Mouse (Mus musculus) small intestine, adult 2 months (tissue): ENCODE measurements around the gene S1pr1. TPM values are rescaled to one million over a fixed set of nuclear protein-coding genes. Genes with fewer than 3 reads are reported as not detected.

Source experiments
- H3K27ac ChIP-seq: fragments of 200-500 bp; 2 replicates; pipeline ENCODE4 v1.5.1; 2012; ENCODE audit warnings: low read depth, low read length, control low read depth, inconsistent platforms; ENCODE audit not compliant: insufficient read depth
- H3K27me3 ChIP-seq: fragments of 200-500 bp; 2 replicates; pipeline ENCODE4 v1.6.1; 2012; ENCODE audit warnings: mild to moderate bottlenecking, moderate library complexity, low read length, inconsistent platforms; ENCODE audit not compliant: control insufficient read depth, insufficient read depth
- H3K36me3 ChIP-seq: fragments of 200-500 bp; 2 replicates; pipeline ENCODE4 v1.6.1; 2012; ENCODE audit warnings: mild to moderate bottlenecking, low read length, control low read depth, inconsistent platforms; ENCODE audit not compliant: control insufficient read depth, insufficient read depth
- H3K4me1 ChIP-seq: fragments of 200-500 bp; 2 replicates; pipeline ENCODE4 v1.6.1; 2012; ENCODE audit warnings: low read length, inconsistent platforms, mixed read lengths; ENCODE audit not compliant: control insufficient read depth, insufficient read depth, insufficient read length
- H3K4me3 ChIP-seq: fragments of 200-500 bp; 2 replicates; pipeline ENCODE4 v1.5.1; 2012; ENCODE audit warnings: low read depth, mild to moderate bottlenecking, control low read depth, inconsistent platforms, low read length, moderate library complexity
- CTCF ChIP-seq: fragments of 200-500 bp; IDR thresholded peaks from 2 replicates; pipeline ENCODE4 v1.5.1; 2012; ENCODE audit warnings: low read depth, mild to moderate bottlenecking, control low read depth, inconsistent platforms, low read length, moderate library complexity, mixed read lengths; ENCODE audit not compliant: insufficient replicate concordance, insufficient read length; ENCODE audit errors: extremely low read depth
- POLR2A ChIP-seq: fragments of 200-500 bp; IDR thresholded peaks from 2 replicates; pipeline ENCODE4 v1.6.1; 2012; ENCODE audit warnings: low read depth, mild to moderate bottlenecking, control low read depth, inconsistent platforms, low read length, moderate library complexity
- WGBS: fragments of 180-500 bp; shearing (Covaris S2); methylation state at CpG from one replicate; pipeline ENCODE4 v1.1.7; 2018; 5-methylcytosine and 5-hydroxymethylcytosine counted together
- polyA plus RNA-seq: library from polyadenylated mRNA; depleted of rRNA; stranded (reverse); fragments of >200 nt; gene quantifications from 2 replicates; pipeline ENCODE4 v1.2.3, GENCODE M21; 2012

The S1pr1 gene
- polyA plus RNA-seq, 1 experiment: 13.5 TPM

DNA sequence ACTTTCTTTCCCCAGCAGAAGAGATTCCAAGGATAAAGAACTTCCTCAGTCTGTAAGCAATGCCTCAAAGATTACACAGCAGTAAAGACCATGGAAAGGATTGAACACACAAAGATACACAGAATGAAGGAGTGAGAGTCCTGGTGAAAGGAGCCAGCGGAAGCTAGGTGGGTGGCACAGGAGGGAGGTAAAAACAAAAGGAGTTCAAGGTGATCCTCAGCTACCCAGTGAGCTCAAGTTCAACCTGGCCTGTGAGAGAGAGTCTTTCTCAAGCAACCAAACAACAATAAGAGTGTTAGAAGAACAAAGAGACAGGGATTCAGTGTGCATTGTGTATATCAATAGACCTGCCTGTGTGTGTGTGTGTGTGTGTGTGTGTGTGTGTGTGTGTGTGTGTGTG is 25.0 kb downstream of the S1pr1 start:
- Histone ChIP-seq H3K27me3 (no peaks in the 10 kb centered on the region), H3K36me3 (no peaks in the 10 kb centered on the region), H3K4me3 (no peak overlapping the region), H3K4me1 (no peaks in the 10 kb centered on the region), H3K27ac (no peak overlapping the region; the same call in 1 of the 2 replicates)
- 82% methylated on average over 1 of the region's 1 CpGs for WGBS
- TF ChIP-seq POLR2A (no peak), CTCF (no peak)

DNA sequence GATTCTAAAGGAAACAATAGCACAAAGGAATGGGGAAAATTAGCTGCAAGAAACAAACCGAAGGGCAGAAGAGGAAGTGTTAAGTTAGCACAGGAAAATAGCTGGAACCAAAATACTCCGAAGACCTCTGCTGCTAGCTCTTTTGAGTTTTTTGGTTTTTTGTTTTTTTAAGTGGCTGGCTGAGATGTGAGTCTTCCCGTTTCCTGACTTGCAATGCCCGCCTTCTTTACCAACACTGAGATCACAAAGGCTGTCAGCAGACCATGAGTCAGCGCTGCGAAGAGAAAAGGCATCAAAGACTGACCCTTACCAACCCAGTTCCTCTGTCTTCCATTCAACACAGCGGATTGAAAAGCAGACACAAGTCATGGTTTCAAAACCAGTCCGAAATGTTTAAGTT is 25.5 kb downstream of the S1pr1 start:
- Histone ChIP-seq H3K4me3 (no peak overlapping the region), H3K27me3 (no peaks in the 10 kb centered on the region), H3K27ac (no peak overlapping the region), H3K36me3 (no peaks in the 10 kb centered on the region), H3K4me1 (no peaks in the 10 kb centered on the region)
- WGBS: 44% methylated on average over 8 of the region's 8 CpGs
- no peak for TF ChIP-seq CTCF
- TF ChIP-seq POLR2A: no peak

DNA sequence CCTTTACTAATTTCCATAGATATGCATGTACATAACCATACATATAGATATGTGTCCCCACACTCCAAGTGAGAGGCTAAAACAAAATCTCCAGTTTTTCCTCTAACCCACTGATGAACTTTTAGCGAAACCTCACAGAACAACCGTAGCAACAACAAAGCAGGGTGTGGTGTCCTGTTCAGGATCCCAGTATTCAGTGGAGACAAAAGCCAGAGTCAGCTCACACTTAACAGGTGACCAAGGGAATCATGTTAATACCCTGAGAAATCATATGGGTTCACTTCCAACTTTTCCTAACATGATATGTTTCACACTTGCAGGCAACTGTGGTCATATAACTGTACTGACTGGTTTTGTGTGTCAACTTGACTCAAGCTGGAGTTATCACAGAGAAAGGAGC is 27.1 kb downstream of the S1pr1 start:
- Histone ChIP-seq H3K4me3 (no peak overlapping the region), H3K27me3 (no peaks in the 10 kb centered on the region), H3K4me1 (no peaks in the 10 kb centered on the region), H3K27ac (no peak overlapping the region), H3K36me3 (no peaks in the 10 kb centered on the region)
- no peak for TF ChIP-seq CTCF
- TF ChIP-seq POLR2A: no peak
- WGBS: 92% methylated on average over 2 of the region's 2 CpGs

DNA sequence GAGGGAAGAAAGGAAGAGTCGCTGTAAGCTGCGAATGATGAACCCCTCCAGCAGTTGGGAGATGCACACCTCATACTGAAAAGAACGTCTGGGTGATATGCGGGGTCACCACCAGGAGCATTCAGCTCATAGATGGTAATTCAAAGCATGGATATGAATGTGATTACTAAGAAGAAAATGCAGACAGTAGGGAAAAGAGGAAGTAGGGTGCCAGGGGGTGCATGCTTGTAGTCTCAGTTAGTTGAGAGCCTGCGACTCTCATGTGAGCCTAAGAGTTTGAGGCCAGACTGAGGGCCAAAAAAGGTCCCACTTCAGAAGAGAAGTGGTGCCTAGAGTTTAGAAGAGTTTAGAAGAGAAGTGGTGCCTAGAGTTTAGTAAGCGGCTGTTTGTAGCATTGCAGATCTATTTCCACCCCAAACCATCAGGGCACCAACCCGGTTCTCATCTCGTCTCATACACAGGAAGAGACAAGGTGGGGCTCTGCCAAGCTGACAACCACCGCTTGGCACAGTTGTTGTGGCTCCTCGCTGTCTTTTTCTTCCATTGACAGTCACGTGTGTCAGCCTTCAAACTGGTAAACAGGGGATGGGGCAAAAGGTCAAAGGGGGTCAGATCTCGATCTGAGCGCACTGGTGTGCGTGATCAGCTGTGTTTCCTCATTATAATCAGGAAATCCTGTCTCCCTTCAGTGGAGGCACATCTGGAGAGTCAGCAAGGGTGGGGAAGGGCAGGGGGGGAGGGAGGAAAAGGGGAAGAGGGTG is 32.4 kb downstream of the S1pr1 start:
- no peaks in the 10 kb centered on the region for H3K4me1 ChIP-seq
- peak overlapping the region; percentile 59 for H3K27ac ChIP-seq
- TF ChIP-seq CTCF (no peak), POLR2A (no peak)
- H3K4me3 ChIP-seq: no peak overlapping the region
- WGBS: 60% methylated on average over 14 of the region's 14 CpGs
- no peaks in the 10 kb centered on the region for H3K36me3 ChIP-seq
- no peaks in the 10 kb centered on the region for H3K27me3 ChIP-seq

DNA sequence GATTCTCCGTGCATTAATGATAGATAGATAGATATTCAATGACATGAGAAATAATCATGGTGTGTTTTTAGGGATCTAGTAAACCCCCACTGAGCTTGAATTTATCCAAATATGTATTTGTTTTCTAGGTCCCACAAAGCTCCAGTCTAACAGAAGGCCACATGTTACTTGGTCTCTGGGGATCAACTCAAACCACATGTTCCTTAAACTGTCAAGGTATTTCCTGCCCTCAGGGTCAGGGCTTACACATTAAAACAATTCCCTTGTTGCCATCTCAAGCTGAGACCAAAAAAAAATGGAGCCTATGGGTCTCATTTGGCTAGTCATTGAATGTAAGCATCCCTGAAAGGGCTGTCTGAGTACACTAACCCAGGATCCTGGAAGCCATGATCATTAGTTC is 33.7 kb downstream of the S1pr1 start:
- Histone ChIP-seq H3K27ac (no peak overlapping the region), H3K4me3 (no peak overlapping the region), H3K36me3 (no peaks in the 10 kb centered on the region), H3K27me3 (no peaks in the 10 kb centered on the region), H3K4me1 (no peaks in the 10 kb centered on the region)
- WGBS: 87% methylated on average over 1 of the region's 1 CpGs
- TF ChIP-seq CTCF (no peak), POLR2A (no peak)

DNA sequence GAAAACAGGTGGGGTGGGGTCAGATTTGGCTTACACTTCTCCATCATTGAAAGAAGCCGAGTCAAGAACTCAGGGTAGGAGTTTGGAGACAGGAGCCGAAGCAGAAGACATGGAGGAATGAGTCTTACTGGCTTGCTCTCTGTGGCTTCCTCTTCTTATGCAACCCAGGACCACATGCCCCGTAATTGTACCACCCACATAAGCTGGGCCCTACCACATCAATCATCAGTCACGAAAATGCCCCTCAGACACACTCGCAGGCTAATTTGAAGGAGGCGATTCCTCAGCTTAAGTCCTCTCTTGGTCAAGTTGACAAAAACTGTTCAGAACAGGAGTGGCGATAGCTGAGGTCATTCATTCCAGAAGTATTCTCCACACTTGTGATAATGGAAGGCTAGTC is 35.9 kb downstream of the S1pr1 start:
- Histone ChIP-seq H3K27me3 (no peaks in the 10 kb centered on the region), H3K4me3 (no peak overlapping the region), H3K27ac (no peak overlapping the region), H3K4me1 (no peaks in the 10 kb centered on the region), H3K36me3 (no peaks in the 10 kb centered on the region)
- TF ChIP-seq POLR2A (no peak), CTCF (no peak)
- WGBS: 77% methylated on average over 7 of the region's 7 CpGs

DNA sequence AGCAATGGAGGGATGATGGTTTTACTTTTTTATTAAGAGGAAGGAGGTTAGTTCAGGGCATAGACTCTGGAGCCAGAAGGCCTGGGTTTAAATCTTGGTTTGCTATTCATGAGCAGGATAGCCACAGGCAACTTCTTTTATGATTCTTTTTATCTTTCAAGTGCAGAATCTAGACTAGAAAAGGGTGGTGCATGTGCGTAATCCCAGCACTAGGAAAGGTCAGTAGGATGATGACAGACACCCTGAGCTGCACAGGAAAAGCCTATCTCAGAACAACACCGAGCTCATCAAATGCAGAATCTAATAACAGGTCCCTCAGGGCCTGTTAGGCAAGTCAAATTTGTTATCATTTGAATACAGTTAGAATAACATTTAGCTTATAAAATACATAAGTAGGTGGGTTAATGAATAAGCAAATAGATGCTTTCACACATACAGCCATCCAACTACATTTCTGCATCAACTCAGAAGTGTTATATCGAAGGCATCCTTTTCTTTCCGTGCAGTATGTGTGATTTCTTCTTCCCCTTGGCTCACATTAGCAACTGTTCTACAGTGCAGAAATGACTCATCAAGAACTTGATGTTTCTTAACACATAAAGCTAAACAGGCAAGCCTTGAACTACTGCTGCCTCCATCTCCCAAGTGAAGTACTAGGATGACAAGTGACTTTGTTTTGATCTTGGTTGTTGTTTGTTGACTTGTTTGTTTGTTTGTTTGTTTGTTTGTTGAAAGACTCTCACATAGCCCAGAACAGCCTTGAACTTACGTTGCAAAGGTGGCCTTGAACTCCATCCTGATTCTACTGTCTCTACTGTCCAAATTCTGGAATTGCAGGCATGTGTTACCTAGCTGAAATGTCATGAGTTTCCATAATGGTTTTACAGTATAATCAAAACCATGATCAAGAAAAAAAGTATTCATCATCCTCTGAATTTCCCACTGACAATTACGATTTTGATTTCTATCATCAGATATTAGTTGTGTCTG is 39.0 kb downstream of the S1pr1 start:
- H3K4me1 ChIP-seq: no peaks in the 10 kb centered on the region
- 76% methylated on average over 6 of the region's 6 CpGs for WGBS
- TF ChIP-seq POLR2A (no peak), CTCF (no peak)

More for the DNA sequence above, 39.0 kb downstream of the S1pr1 start:
- no peak overlapping the region for H3K4me3 ChIP-seq
- H3K36me3 ChIP-seq: no peaks in the 10 kb centered on the region
- no peak overlapping the region for H3K27ac ChIP-seq
- no peaks in the 10 kb centered on the region for H3K27me3 ChIP-seq
